Mouse (Mus musculus): ENCODE data around the gene Tmem120b.

DNA sequence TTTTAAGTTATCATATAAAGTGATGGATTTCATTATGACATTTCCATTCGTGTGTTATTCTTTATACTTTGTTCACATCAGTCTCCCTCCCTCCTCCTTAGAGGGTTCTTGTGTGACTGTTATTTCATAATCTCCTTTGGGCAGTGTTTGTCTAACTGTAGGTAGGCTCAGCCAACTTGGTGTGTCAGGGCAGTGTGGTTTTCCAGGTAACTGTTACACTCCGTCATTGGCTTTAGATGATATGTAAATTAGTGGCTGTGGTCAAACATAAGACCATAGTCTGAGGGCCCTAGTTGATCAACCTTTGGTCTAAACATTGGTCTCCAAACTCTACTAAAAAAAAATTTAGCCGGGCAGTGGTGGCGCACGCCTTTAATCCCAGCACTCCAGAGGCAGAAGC lies 47.8 kb upstream of the Tmem120b start:
- TF ChIP-seq CTCF (IDR thresholded peaks at IDR 0.05; ENCODE audit: low read depth) (no peak), EP300 (IDR thresholded peaks at IDR 0.05; ENCODE audit: low read depth) (no peak)
